Mouse (Mus musculus) left cerebral cortex, postnatal 14 days (tissue): ENCODE results near the gene Aste1. TPM values are rescaled to one million over a fixed set of nuclear protein-coding genes. Genes with fewer than 3 reads are reported as not detected.

Experiments
- total RNA-seq, 2 experiments: library from RNA; stranded (reverse); gene quantifications; 2 replicates each; pipeline ENCODE4 v1.2.3; 2021

The Aste1 gene
- total RNA-seq, 2 experiments from 2014 or later: 9.5 to 10.8 TPM

Other genes with a start within 250 kb of the Aste1 start
- gene Nek11, start 132 bp downstream of the Aste1 start, total RNA-seq: 1 to 10 TPM; 1.4 to 1.5 TPM
- gene Atp2c1, start 131.9 kb downstream of the Aste1 start, total RNA-seq: 100 to 1,000 TPM; 233 to 249 TPM
- gene Pik3r4, start 247.6 kb downstream of the Aste1 start, total RNA-seq: 10 to 100 TPM; 39.2 to 41.8 TPM